Mouse (Mus musculus) cerebellum, adult 2 months (tissue): ENCODE results near the gene Ddrgk1. TPM values are rescaled to one million over a fixed set of nuclear protein-coding genes. Genes with fewer than 3 reads are reported as not detected.

Experiments
- DNase-seq, 2 experiments: peaks; one replicate each; pipeline ENCODE4 v3.0.0; 2021
- H3K27ac ChIP-seq: fragments of 200-500 bp; 2 replicates; pipeline ENCODE4 v1.5.1; 2012; ENCODE audit warnings: low read length, control low read depth, inconsistent platforms; ENCODE audit not compliant: insufficient read depth
- H3K27me3 ChIP-seq: fragments of 200-500 bp; 2 replicates; pipeline ENCODE4 v1.6.1; 2012; ENCODE audit warnings: inconsistent platforms, mild to moderate bottlenecking, low read length, moderate library complexity; ENCODE audit not compliant: control insufficient read depth, insufficient read depth
- H3K4me1 ChIP-seq: fragments of 200-500 bp; 2 replicates; pipeline ENCODE4 v1.6.1; 2011; ENCODE audit warnings: low read length; ENCODE audit not compliant: control insufficient read depth, insufficient read depth
- H3K4me3 ChIP-seq: fragments of 200-500 bp; replicated peaks from 2 replicates; pipeline ENCODE3; 2011; ENCODE audit warnings: mild to moderate bottlenecking, low read depth, low read length, control low read depth; ENCODE audit not compliant: insufficient read depth
- CTCF ChIP-seq: fragments of 200-500 bp; IDR thresholded peaks from 2 replicates; pipeline ENCODE4 v1.5.1; 2011; ENCODE audit warnings: low read depth, mild to moderate bottlenecking, control low read depth, low read length, moderate library complexity, borderline replicate concordance; ENCODE audit not compliant: insufficient read depth
- POLR2A ChIP-seq: fragments of 200-500 bp; IDR thresholded peaks from 2 replicates; pipeline ENCODE4 v1.6.1; 2011; ENCODE audit warnings: low read length, control low read depth, borderline replicate concordance; ENCODE audit not compliant: insufficient read depth
- WGBS: fragments of 180-500 bp; shearing (Covaris S2); methylation state at CpG from one replicate; pipeline ENCODE4 v1.1.7; 2018; 5-methylcytosine and 5-hydroxymethylcytosine counted together
- polyA plus RNA-seq: library from polyadenylated mRNA; depleted of rRNA; stranded (reverse); fragments of >200 nt; gene quantifications from 2 replicates; pipeline ENCODE4 v1.2.3, GENCODE M21; 2012

Ddrgk1 gene
- polyA plus RNA-seq, 1 experiment, result 109 TPM

GRCm38 (mm10) chr2:130696700-130697152, 32.3 kb upstream of the Ddrgk1 start:
- WGBS, result 1% methylated on average over 31 of the region's 31 CpGs
- DNase-seq, result no peak
- peak overlapping the region; percentile 48 for H3K4me3 ChIP-seq
- no peaks in the 10 kb centered on the region for H3K27me3 ChIP-seq
- no peak for TF ChIP-seq CTCF
- TF ChIP-seq POLR2A, result no peak
- H3K27ac ChIP-seq, result no peak overlapping the region
- H3K4me1 ChIP-seq, result peaks cover 6% of the 10 kb centered on the region

- WGBS, result 47% methylated on average over 3 of the region's 3 CpGs
- TF ChIP-seq POLR2A (no peak), CTCF (no peak)
- H3K27me3 ChIP-seq, result no peaks in the 10 kb centered on the region
- H3K4me3 ChIP-seq, result no peak overlapping the region
- H3K27ac ChIP-seq, result no peak overlapping the region
- no peak for DNase-seq
- peaks cover 6% of the 10 kb centered on the region for H3K4me1 ChIP-seq
These were observed 29.1 kb upstream of the Ddrgk1 start for GRCm38 (mm10) chr2:130693563-130693962.

GRCm38 (mm10) chr2:130689011-130689410, 24.6 kb upstream of the Ddrgk1 start:
- Histone ChIP-seq H3K4me3 (no peak overlapping the region), H3K27me3 (no peaks in the 10 kb centered on the region), H3K27ac (no peak overlapping the region), H3K4me1 (no peaks in the 10 kb centered on the region)
- no peak for DNase-seq
- whole genome bisulfite sequencing, result 84% methylated on average over 2 of the region's 2 CpGs
- TF ChIP-seq CTCF (no peak), POLR2A (no peak)

DNA sequence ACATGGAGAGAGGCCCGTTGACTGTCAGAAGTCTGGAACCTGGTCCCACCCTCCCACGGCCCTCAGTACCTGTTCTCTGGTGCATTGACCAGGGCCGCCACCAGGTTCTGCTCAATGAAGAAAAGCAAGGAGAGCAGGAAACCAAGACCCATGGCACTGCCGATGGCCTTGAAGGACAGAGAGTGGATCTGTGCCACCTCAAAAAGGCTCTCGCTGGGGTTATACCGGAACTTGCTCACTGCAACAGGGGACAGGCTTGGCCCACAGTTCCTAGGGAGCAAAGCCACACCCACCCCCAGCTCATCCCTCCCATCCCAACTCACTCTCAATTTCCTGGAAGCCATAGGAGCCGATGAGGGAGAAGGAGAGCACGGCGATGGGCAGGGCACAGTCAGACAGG, 21.0 kb upstream of the Ddrgk1 start:
- no peak for TF ChIP-seq POLR2A
- no peak for TF ChIP-seq CTCF
- H3K4me1 ChIP-seq, result no peaks in the 10 kb centered on the region
- no peak overlapping the region for H3K27ac ChIP-seq
- no peak for DNase-seq
- no peaks in the 10 kb centered on the region for H3K27me3 ChIP-seq
- 86% methylated on average over 9 of the region's 9 CpGs for WGBS
- H3K4me3 ChIP-seq, result no peak overlapping the region

GRCm38 (mm10) chr2:130681531-130681930, 17.1 kb upstream of the Ddrgk1 start:
- no peak for DNase-seq
- TF ChIP-seq CTCF, result no peak
- TF ChIP-seq POLR2A, result no peak
- Histone ChIP-seq H3K27me3 (no peaks in the 10 kb centered on the region), H3K4me1 (no peaks in the 10 kb centered on the region), H3K27ac (no peak overlapping the region), H3K4me3 (no peak overlapping the region)
- 56% methylated on average over 3 of the region's 3 CpGs for WGBS

DNA sequence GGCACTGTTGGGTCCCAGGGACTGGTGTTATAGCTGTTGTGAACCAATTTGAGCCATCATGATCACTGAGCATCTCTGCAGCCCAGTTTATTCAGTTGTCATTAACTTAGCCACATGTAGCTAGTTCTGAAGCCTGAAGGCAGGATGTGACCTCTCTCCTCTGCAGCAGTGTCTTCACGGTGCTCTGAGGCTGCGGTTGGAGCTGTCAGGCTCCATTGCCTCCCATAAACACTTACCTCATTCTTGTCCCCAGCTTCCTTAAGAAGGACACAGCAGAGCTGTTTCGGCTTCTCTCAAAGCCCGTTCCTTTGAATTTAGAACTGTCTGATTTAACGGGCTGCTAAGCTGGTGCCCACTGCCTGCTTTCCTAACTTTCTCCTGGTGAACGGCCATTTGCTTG, 15.4 kb upstream of the Ddrgk1 start:
- no peak for DNase-seq
- Histone ChIP-seq H3K4me1 (no peaks in the 10 kb centered on the region), H3K27ac (no peak overlapping the region), H3K4me3 (no peak overlapping the region), H3K27me3 (no peaks in the 10 kb centered on the region)
- TF ChIP-seq POLR2A, result no peak
- TF ChIP-seq CTCF, result no peak
- 92% methylated on average over 6 of the region's 6 CpGs for WGBS

GRCm38 (mm10) chr2:130679154-130679553, 14.7 kb upstream of the Ddrgk1 start:
- H3K4me3 ChIP-seq, result no peak overlapping the region
- H3K4me1 ChIP-seq, result no peaks in the 10 kb centered on the region
- TF ChIP-seq CTCF (no peak), POLR2A (no peak)
- H3K27me3 ChIP-seq, result no peaks in the 10 kb centered on the region
- no peak for DNase-seq
- no peak overlapping the region for H3K27ac ChIP-seq
- 83% methylated on average over 12 of the region's 12 CpGs for WGBS

- Histone ChIP-seq H3K4me1 (no peaks in the 10 kb centered on the region), H3K4me3 (no peak overlapping the region), H3K27ac (no peak overlapping the region), H3K27me3 (no peaks in the 10 kb centered on the region)
- TF ChIP-seq POLR2A (no peak), CTCF (no peak)
- no peak for DNase-seq
- 91% methylated on average over 10 of the region's 10 CpGs for WGBS
These were observed 12.8 kb upstream of the Ddrgk1 start for GRCm38 (mm10) chr2:130677211-130677610.

GRCm38 (mm10) chr2:130667559-130667958, 3.1 kb upstream of the Ddrgk1 start, which contains the start of gene Itpa:
Itpa (plus strand) TSS chr2:130667610.
- H3K4me3 ChIP-seq, result peak within 1 kb of the TSS; percentile 87
- peak within 1 kb of the TSS; percentile 72 for H3K27ac ChIP-seq
- peaks cover 10% of the 10 kb centered on the region for H3K4me1 ChIP-seq
- H3K27me3 ChIP-seq, result no peaks in the 10 kb centered on the region
- peak; percentile 45; the same call in 1 of the 2 replicates for TF ChIP-seq CTCF
- peak; percentile 86 for TF ChIP-seq POLR2A
- under 1% methylated on average over 31 of the region's 31 CpGs for WGBS
- peak; percentile 90 to 92 for DNase-seq
